Mouse (Mus musculus) kidney, embryonic 14.5 days (tissue): ENCODE data around the gene Vmn1r44. TPM values are rescaled to one million over a fixed set of nuclear protein-coding genes. Genes with fewer than 3 reads are reported as not detected.
"Not testable (repeated sequence)": the region's sequence is repeated elsewhere in the genome, so short reads cannot be mapped to it uniquely, and the experiment has no call there.

Experiments used
- ATAC-seq: fragments of 200-750 bp; cut with Nextera tagmentation; 2 replicates; pipeline ENCODE4 v1.8.0; 2017; ENCODE audit warnings: moderate number of reproducible peaks, mild to moderate bottlenecking, moderate TSS enrichment, moderate library complexity; ENCODE audit not compliant: low FRiP score, low TSS enrichment
- H3K27ac ChIP-seq: fragments of 300-500 bp; sonication (generic); 2 replicates; pipeline ENCODE4 v1.5.1; 2014; ENCODE audit warnings: low read depth, mild to moderate bottlenecking, low read length, moderate library complexity, mixed read lengths
- H3K27me3 ChIP-seq: fragments of 300-500 bp; sonication (generic); 2 replicates; pipeline ENCODE4 v1.6.1; 2014; ENCODE audit warnings: mild to moderate bottlenecking, low read length; ENCODE audit not compliant: control insufficient read depth, insufficient read depth
- H3K36me3 ChIP-seq: fragments of 300-500 bp; sonication (generic); 2 replicates; pipeline ENCODE4 v1.6.1; 2014; ENCODE audit warnings: low read length, mixed read lengths; ENCODE audit not compliant: control insufficient read depth, insufficient read depth
- H3K4me1 ChIP-seq: fragments of 300-500 bp; sonication (generic); 2 replicates; pipeline ENCODE4 v1.6.1; 2014; ENCODE audit warnings: low read length, mixed read lengths; ENCODE audit not compliant: control insufficient read depth, insufficient read depth
- H3K4me2 ChIP-seq: fragments of 300-500 bp; sonication (generic); replicated peaks from 2 replicates; pipeline ENCODE4 v1.6.1; 2014; ENCODE audit warnings: low read depth, mild to moderate bottlenecking, low read length
- H3K4me3 ChIP-seq: fragments of 300-500 bp; sonication (generic); 2 replicates; pipeline ENCODE4 v1.5.1; 2014; ENCODE audit warnings: mild to moderate bottlenecking, low read length
- H3K9ac ChIP-seq: fragments of 300-500 bp; sonication (generic); 2 replicates; pipeline ENCODE4 v1.6.1; 2014; ENCODE audit warnings: low read depth, mild to moderate bottlenecking, low read length, moderate library complexity
- H3K9me3 ChIP-seq: fragments of 300-500 bp; sonication (generic); 2 replicates; pipeline ENCODE4 v1.6.1; 2016; ENCODE audit warnings: low read length; ENCODE audit not compliant: control insufficient read depth
- WGBS: fragments of 180-500 bp; shearing (Covaris S2); extraction: QIAGEN DNeasy Blood & Tissue Kit; methylation state at CpG from one replicate; pipeline ENCODE4 v1.1.7; 2014; 5-methylcytosine and 5-hydroxymethylcytosine counted together
- polyA plus RNA-seq: library from polyadenylated mRNA; unstranded; fragments of >200 nt; fragmentation: Nextera tagmentation; extraction: Ambion mirVana; gene quantifications from 2 replicates; pipeline ENCODE4 v1.2.1, GENCODE M21; 2014

Vmn1r44 gene
- polyA plus RNA-seq, 1 experiment from 2014 or later: not detected

- no peak overlapping the region for H3K27ac ChIP-seq
- no peak for ATAC-seq
- WGBS: 57% methylated on average over 2 of the region's 2 CpGs
- H3K4me3 ChIP-seq: no peak overlapping the region
- no peaks in the 10 kb centered on the region for H3K9me3 ChIP-seq
- H3K9ac ChIP-seq: no peak overlapping the region
- no peak overlapping the region for H3K4me2 ChIP-seq
- H3K27me3 ChIP-seq: no peaks in the 10 kb centered on the region
- H3K4me1 ChIP-seq: no peaks in the 10 kb centered on the region
- H3K36me3 ChIP-seq: no peaks in the 10 kb centered on the region
These were observed 352 bp downstream of the Vmn1r44 start for GRCm38 (mm10) chr6:89883812-89884211.

GRCm38 (mm10) chr6:89940498-89940897, 57.0 kb downstream of the Vmn1r44 start, which contains the start of gene Vmn1r45:
Vmn1r45 (minus strand) TSS chr6:89940598.
- H3K9me3 ChIP-seq, H3K4me3 ChIP-seq, H3K4me1 ChIP-seq, ATAC-seq, H3K27ac ChIP-seq, H3K27me3 ChIP-seq, H3K9ac ChIP-seq, H3K4me2 ChIP-seq, H3K36me3 ChIP-seq: not testable (repeated sequence)
- 90% methylated on average over 2 of the region's 2 CpGs for WGBS

GRCm38 (mm10) chr6:89940926-89941325, 57.5 kb downstream of the Vmn1r44 start:
- no peaks in the 10 kb centered on the region for H3K36me3 ChIP-seq
- H3K4me1 ChIP-seq: no peaks in the 10 kb centered on the region
- H3K27ac ChIP-seq: no peak overlapping the region
- WGBS: 89% methylated on average over 2 of the region's 2 CpGs
- no peak overlapping the region for H3K4me2 ChIP-seq
- no peak for ATAC-seq
- H3K9ac ChIP-seq: no peak overlapping the region
- H3K4me3 ChIP-seq: no peak overlapping the region
- H3K9me3 ChIP-seq: no peaks in the 10 kb centered on the region
- no peaks in the 10 kb centered on the region for H3K27me3 ChIP-seq

Other genes starting within 250 kb of the Vmn1r44 start
- 16.0 and 21.0 TPM in 2 replicates for gene Txnrd3, start 239.7 kb upstream of the Vmn1r44 start, polyA plus RNA-seq
- gene Vmn1r40, start 176.1 kb upstream of the Vmn1r44 start, polyA plus RNA-seq: not detected in 2 replicates
- gene Vmn1r41, start 142.9 kb upstream of the Vmn1r44 start, polyA plus RNA-seq: not detected in 2 replicates
- gene Vmn1r42, start 7.2 kb upstream of the Vmn1r44 start, polyA plus RNA-seq: not detected in 2 replicates
- not detected in 2 replicates for gene Vmn1r43, start 7.2 kb upstream of the Vmn1r44 start, polyA plus RNA-seq
- gene Vmn1r45, start 56.9 kb downstream of the Vmn1r44 start, polyA plus RNA-seq: not detected in 2 replicates
- not detected in 2 replicates for gene Vmn1r46, start 85.7 kb downstream of the Vmn1r44 start, polyA plus RNA-seq
- not detected in 2 replicates for gene Vmn1r47, start 132.5 kb downstream of the Vmn1r44 start, polyA plus RNA-seq
- not detected in 2 replicates for gene Vmn1r48, start 153.2 kb downstream of the Vmn1r44 start, polyA plus RNA-seq
- not detected in 2 replicates for gene Vmn1r49, start 194.8 kb downstream of the Vmn1r44 start, polyA plus RNA-seq
- gene Vmn1r50, start 217.8 kb downstream of the Vmn1r44 start, polyA plus RNA-seq: not detected in 2 replicates
- not detected in 2 replicates for gene Vmn1r51, start 238.9 kb downstream of the Vmn1r44 start, polyA plus RNA-seq